Mouse (Mus musculus) forebrain, embryonic 11.5 days (tissue): ENCODE measurements at regions not wholly inside any gene's neighbourhood (a gene's known extent, or its start where the extent isn't known, plus 50 kb on each side); places are given as distances from the start of the nearest gene placed in this dataset.

Experiments
- ATAC-seq: fragments of 200-750 bp; cut with Nextera tagmentation; replicated peaks from 2 replicates; pipeline ENCODE4 v1.8.0; 2017; ENCODE audit warnings: moderate TSS enrichment; ENCODE audit not compliant: low FRiP score
- DNase-seq: peaks from one replicate; pipeline ENCODE4 v3.0.0-alpha.2; 2017; ENCODE audit warnings: low spot score
- H3K27ac ChIP-seq: fragments of 300-500 bp; sonication (generic); 2 replicates; pipeline ENCODE4 v1.5.1; 2014; ENCODE audit warnings: low read depth, low read length
- H3K27me3 ChIP-seq: fragments of 300-500 bp; sonication (generic); 2 replicates; pipeline ENCODE4 v1.6.1; 2014; ENCODE audit warnings: mild to moderate bottlenecking, low read length, mixed read lengths; ENCODE audit not compliant: control insufficient read depth, insufficient read depth
- H3K36me3 ChIP-seq: fragments of 300-500 bp; sonication (generic); 2 replicates; pipeline ENCODE4 v1.6.1; 2014; ENCODE audit warnings: mild to moderate bottlenecking, low read length, moderate library complexity, mixed read lengths; ENCODE audit not compliant: control insufficient read depth, insufficient read depth
- H3K4me1 ChIP-seq: fragments of 300-500 bp; sonication (generic); replicated peaks from 2 replicates; pipeline ENCODE4 v1.6.1; 2014; ENCODE audit warnings: low read length, mixed read lengths; ENCODE audit not compliant: control insufficient read depth, insufficient read depth
- H3K4me2 ChIP-seq: fragments of 300-500 bp; sonication (generic); 2 replicates; pipeline ENCODE4 v1.6.1; 2014; ENCODE audit warnings: low read depth, mild to moderate bottlenecking, low read length, moderate library complexity, mixed read lengths; ENCODE audit not compliant: severe bottlenecking
- H3K4me3 ChIP-seq: fragments of 300-500 bp; sonication (generic); 2 replicates; pipeline ENCODE4 v1.5.1; 2014; ENCODE audit warnings: low read depth, low read length
- H3K9ac ChIP-seq: fragments of 300-500 bp; sonication (generic); 2 replicates; pipeline ENCODE4 v1.6.1; 2014; ENCODE audit warnings: low read length
- H3K9me3 ChIP-seq: fragments of 300-500 bp; sonication (generic); 2 replicates; pipeline ENCODE4 v1.6.1; 2016; ENCODE audit warnings: low read length, mixed read lengths; ENCODE audit not compliant: control insufficient read depth
- WGBS: fragments of 180-500 bp; shearing (Covaris S2); extraction: QIAGEN DNeasy Blood & Tissue Kit; methylation state at CpG from one replicate; pipeline ENCODE4 v1.1.7; 2014; 5-methylcytosine and 5-hydroxymethylcytosine counted together

DNA sequence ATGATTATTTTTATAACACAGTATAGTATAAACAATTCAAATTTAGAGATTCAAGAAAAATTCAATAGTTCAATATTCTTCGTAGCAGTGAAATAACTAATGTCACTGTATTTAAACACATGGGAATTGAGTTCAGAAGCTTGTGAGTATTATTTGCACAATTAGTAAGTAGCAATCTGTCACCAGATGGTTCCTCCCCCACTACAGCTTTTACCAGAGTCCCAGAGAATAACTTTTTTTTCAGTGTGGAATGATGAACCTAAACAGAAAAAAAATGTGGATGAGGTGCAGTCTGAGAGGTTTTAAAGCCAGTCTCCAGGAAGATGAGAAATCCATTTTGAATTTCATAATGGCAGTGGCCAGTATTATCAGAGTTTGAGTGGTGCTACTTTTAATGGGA, 414.9 kb upstream of the C9orf72 start:
- no peaks in the 10 kb centered on the region for H3K4me1 ChIP-seq
- no peak overlapping the region for H3K27ac ChIP-seq
- H3K9me3 ChIP-seq: no peaks in the 10 kb centered on the region
- H3K27me3 ChIP-seq: no peaks in the 10 kb centered on the region
- no peak for ATAC-seq
- H3K4me3 ChIP-seq: no peak overlapping the region
- DNase-seq: no peak
- no peak overlapping the region for H3K4me2 ChIP-seq
- H3K36me3 ChIP-seq: no peaks in the 10 kb centered on the region
- 88% methylated on average over 1 of the region's 1 CpGs for WGBS
- no peak overlapping the region for H3K9ac ChIP-seq

DNA sequence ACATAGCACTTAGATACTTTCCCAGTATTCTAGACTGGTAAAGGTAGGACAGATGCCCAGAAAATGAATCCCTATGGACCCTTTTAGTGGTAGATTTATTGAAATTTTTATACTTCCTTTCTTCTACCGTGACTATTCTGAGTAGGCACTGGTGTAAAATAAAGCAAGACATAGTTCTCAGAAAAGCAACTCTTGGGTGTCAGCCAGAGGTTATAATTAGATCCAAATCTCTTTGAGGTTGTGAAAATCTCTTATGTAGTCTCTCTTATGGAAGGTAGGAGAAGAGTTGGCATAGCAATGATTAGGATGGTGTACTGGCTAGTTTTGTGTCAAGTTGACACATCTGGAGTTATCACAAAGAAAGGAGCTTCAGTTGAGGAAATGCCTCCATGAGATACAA, 380.2 kb upstream of the C9orf72 start:
- no peaks in the 10 kb centered on the region for H3K4me1 ChIP-seq
- no peak overlapping the region for H3K4me3 ChIP-seq
- no peak for ATAC-seq
- WGBS: 85% methylated on average over 1 of the region's 1 CpGs
- H3K27ac ChIP-seq: no peak overlapping the region
- no peak overlapping the region for H3K9ac ChIP-seq
- H3K27me3 ChIP-seq: no peaks in the 10 kb centered on the region
- no peaks in the 10 kb centered on the region for H3K9me3 ChIP-seq
- no peaks in the 10 kb centered on the region for H3K36me3 ChIP-seq
- no peak overlapping the region for H3K4me2 ChIP-seq
- no peak for DNase-seq

DNA sequence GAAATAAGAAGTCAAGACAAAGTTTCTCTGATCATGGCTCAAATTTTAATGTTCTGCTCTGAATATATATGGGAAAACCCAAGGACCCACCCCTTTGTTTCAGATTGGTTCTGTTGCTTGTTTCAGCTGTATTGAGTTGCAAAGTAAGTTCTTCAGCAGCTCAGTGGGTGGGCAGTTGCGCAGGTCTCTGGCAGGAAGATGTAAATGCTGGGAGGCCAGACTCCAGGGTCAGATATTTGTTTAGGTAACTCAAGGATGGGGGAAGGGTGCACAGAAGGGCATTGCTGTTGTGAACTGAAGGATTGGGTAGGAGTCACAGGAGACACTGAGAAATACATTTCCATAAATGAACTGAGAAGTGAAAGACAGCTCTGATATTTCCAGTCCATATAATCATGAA, 352.1 kb upstream of the C9orf72 start:
- no peak for ATAC-seq
- no peak overlapping the region for H3K9ac ChIP-seq
- 88% methylated on average over 1 of the region's 1 CpGs for WGBS

DNA sequence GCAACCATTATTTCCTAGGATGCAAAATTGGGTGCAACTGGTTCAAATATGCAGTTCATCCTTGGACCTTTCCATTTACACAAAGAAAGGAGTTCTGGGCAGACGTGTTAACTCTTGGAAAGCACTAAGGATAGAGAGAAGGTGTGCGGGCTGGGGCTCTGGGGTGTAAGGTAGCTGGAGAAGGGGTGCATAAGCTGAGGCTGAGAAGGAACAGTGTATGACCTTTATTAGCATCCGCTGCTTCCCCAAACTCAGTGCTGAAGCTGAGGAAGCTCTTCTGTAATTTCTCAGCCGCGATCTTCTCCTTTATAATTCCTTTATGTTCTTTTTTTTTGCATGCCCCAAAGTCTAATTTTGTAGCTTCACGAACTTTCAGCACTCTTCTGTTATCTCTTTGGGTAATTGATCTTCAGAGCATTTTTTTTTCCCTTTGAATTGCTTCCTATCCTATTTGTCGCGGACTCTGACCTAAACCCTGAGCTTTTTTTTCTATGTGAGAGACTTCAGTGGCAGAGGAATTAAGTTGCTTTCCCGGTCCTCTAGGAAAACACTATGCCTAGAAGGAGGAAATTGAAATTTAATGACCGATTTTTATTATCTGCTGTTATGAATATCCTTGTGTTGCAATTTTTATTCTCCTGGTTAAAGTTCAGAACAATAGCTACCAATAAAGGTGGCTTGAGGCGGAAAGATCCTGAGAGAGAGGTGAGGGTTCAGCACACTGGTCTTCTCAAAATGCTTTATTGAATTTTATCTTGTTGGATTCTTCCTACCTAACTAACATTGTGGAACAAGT, 349.4 kb upstream of the C9orf72 start:
- Histone ChIP-seq H3K9ac (no peak overlapping the region), H3K4me2 (no peak overlapping the region), H3K27me3 (no peaks in the 10 kb centered on the region), H3K4me1 (peaks cover 2% of the 10 kb centered on the region; the same call in 1 of the 2 replicates), H3K9me3 (peaks cover 3% of the 10 kb centered on the region; the same call in 1 of the 2 replicates), H3K36me3 (no peaks in the 10 kb centered on the region), H3K4me3 (no peak overlapping the region), H3K27ac (no peak overlapping the region)
- 80% methylated on average over 11 of the region's 11 CpGs for WGBS
- DNase-seq: no peak
- ATAC-seq: no peak

More for the DNA sequence above, 352.1 kb upstream of the C9orf72 start:
- no peak overlapping the region for H3K27ac ChIP-seq
- H3K36me3 ChIP-seq: no peaks in the 10 kb centered on the region
- no peak overlapping the region for H3K4me3 ChIP-seq
- no peaks in the 10 kb centered on the region for H3K4me1 ChIP-seq
- H3K4me2 ChIP-seq: no peak overlapping the region
- DNase-seq: no peak
- H3K27me3 ChIP-seq: no peaks in the 10 kb centered on the region
- H3K9me3 ChIP-seq: peaks cover 3% of the 10 kb centered on the region; the same call in 1 of the 2 replicates

DNA sequence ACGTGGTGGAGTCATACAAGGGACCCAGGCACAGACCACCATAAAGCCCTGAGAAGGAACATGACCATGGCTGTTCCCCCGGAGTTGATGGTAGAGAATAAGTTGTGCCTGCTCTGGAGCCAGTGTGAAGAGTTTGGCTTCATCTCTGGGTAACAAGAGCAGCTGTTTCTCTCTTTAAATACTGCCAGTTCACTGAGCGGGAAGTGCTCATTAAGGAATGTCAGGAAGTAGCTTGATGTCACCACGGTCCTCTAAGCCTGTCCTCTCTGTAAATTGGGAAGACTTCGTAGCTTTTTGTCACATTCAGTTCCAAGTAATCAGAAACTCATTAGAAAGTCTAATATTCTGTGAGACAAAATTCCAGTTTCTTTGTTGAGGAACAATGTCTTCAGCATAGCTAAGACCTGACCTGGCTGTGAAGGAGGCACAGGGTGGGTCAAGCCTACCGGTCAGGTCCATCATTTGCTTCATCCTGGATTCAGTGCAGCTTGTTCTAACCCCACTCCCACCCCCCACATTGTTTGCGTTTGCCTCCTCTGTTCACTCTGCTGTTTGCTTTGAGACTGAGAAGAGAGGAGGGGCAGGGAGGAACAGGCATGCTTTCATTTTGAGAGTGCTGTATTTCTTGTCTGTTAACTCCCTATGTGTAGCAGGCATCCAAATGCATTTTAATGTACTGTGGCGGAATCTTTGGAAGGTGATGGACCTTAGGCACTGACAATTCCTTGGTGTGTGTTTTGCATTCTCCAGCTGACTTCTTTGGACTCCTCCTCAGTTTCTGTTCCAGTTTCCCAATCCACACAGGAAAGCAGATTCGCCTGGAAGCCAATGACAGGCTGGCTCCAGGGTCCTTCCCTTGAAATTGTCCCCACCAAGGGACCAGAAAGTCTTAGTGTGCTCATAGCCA, 345.8 kb upstream of the C9orf72 start:
- Histone ChIP-seq H3K27ac (no peak overlapping the region), H3K9me3 (no peaks in the 10 kb centered on the region), H3K4me2 (no peak overlapping the region), H3K9ac (no peak overlapping the region), H3K36me3 (no peaks in the 10 kb centered on the region), H3K4me3 (no peak overlapping the region), H3K4me1 (peaks cover 2% of the 10 kb centered on the region; the same call in 1 of the 2 replicates), H3K27me3 (no peaks in the 10 kb centered on the region)
- ATAC-seq (no peak; the same call in 1 of the 2 replicates), DNase-seq (no peak)
- 59% methylated on average over 9 of the region's 9 CpGs for WGBS

DNA sequence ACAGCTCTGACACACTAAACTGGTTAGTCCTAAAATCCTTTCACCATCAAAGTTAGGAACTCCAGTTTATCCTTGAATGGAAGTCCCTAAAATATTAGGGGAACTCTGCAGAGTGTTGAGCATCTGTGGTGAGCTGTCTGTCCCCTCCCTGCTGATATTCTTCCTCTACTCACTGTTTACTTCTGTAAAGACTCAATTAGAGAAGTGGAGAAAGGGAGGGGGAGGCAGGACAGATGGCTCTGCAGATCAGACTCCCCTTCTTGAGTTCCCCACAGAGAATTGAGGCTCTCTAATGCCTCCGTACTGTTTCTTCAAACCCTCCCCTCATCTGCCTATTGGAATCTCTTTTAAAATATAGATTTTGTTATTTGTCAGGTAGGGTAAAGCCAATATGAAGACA, 335.3 kb upstream of the C9orf72 start:
- H3K27me3 ChIP-seq: no peaks in the 10 kb centered on the region
- no peak overlapping the region for H3K4me2 ChIP-seq
- DNase-seq: no peak
- no peak for ATAC-seq
- H3K27ac ChIP-seq: no peak overlapping the region
- H3K9ac ChIP-seq: no peak overlapping the region
- no peaks in the 10 kb centered on the region for H3K9me3 ChIP-seq
- WGBS: 55% methylated on average over 1 of the region's 1 CpGs
- no peaks in the 10 kb centered on the region for H3K4me1 ChIP-seq
- no peaks in the 10 kb centered on the region for H3K36me3 ChIP-seq
- H3K4me3 ChIP-seq: no peak overlapping the region

DNA sequence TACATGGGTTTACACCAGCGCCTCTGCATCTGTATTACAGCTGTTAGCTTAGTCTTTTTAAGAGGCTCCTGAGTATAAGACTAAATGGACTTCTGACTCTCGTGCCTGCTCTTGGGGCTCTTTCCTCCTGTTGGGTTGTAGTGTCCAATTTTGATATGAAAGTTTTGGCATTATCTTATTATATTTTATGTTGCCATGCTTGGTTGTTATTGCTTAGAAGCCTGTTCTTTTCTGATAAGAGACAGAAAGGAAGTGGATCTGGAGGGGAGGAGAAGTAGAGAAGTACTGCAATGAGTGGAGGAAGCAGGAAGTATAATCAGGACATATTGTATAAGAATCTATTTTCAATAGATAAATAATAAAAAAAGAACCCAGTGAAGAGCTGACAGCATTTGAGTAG, 334.0 kb upstream of the C9orf72 start:
- WGBS: 93% methylated on average over 2 of the region's 2 CpGs
- no peak overlapping the region for H3K9ac ChIP-seq
- H3K9me3 ChIP-seq: no peaks in the 10 kb centered on the region
- no peak overlapping the region for H3K4me3 ChIP-seq
- H3K4me1 ChIP-seq: no peaks in the 10 kb centered on the region
- no peak overlapping the region for H3K27ac ChIP-seq
- H3K4me2 ChIP-seq: no peak overlapping the region
- H3K36me3 ChIP-seq: no peaks in the 10 kb centered on the region
- no peaks in the 10 kb centered on the region for H3K27me3 ChIP-seq
- no peak for DNase-seq
- ATAC-seq: no peak

DNA sequence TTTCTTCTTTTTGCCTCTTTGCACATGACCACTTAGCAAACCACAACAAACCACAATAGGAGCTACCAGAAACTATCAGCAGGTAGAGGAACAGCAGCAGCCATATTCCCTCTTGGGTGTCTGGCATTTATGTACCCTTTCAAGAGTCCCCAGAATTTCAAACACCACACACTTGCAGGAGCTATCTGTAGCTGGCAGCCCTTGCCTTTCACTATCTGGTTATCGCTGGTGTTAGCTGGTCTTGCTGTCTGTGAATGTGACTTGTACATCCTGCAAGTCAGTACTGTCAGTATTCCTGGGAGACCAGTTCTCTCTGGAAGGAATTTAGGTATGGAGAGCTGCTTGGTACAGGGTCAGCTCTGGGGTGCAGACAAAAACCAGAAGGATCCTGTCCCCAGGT, 327.3 kb upstream of the C9orf72 start:
- H3K4me3 ChIP-seq: no peak overlapping the region
- no peak overlapping the region for H3K9ac ChIP-seq
- H3K27me3 ChIP-seq: no peaks in the 10 kb centered on the region
- no peaks in the 10 kb centered on the region for H3K9me3 ChIP-seq
- H3K4me2 ChIP-seq: no peak overlapping the region
- no peaks in the 10 kb centered on the region for H3K4me1 ChIP-seq
- DNase-seq (no peak), ATAC-seq (no peak)
- no peaks in the 10 kb centered on the region for H3K36me3 ChIP-seq
- no peak overlapping the region for H3K27ac ChIP-seq
- WGBS: 97% methylated on average over 1 of the region's 1 CpGs
